Mouse (Mus musculus) stomach, postnatal 0 days (tissue): ENCODE measurements around the gene Osbpl6. TPM values are rescaled to one million over a fixed set of nuclear protein-coding genes. Genes with fewer than 3 reads are reported as not detected.

ENCODE experiments used
- ATAC-seq: fragments of 200-750 bp; cut with Nextera tagmentation; 2 replicates; pipeline ENCODE4 v1.8.0; 2017; ENCODE audit not compliant: low FRiP score, low TSS enrichment
- DNase-seq: peaks from one replicate; pipeline ENCODE4 v3.0.0-alpha.2; 2016; ENCODE audit warnings: low spot score
- H3K27ac ChIP-seq: fragments of 300-500 bp; sonication (generic); replicated peaks from 2 replicates; pipeline ENCODE4 v1.5.1; 2014; ENCODE audit warnings: mild to moderate bottlenecking, control low read depth
- H3K27me3 ChIP-seq: fragments of 300-500 bp; sonication (generic); 2 replicates; pipeline ENCODE4 v1.6.1; 2014; ENCODE audit warnings: low read length; ENCODE audit not compliant: control insufficient read depth, insufficient read depth
- H3K36me3 ChIP-seq: fragments of 300-500 bp; sonication (generic); 2 replicates; pipeline ENCODE4 v1.6.1; 2014; ENCODE audit warnings: low read length, mixed read lengths; ENCODE audit not compliant: control insufficient read depth, insufficient read depth
- H3K4me1 ChIP-seq: fragments of 300-500 bp; sonication (generic); replicated peaks from 2 replicates; pipeline ENCODE4 v1.6.1; 2014; ENCODE audit warnings: antibody characterized with exemption; ENCODE audit not compliant: control insufficient read depth, insufficient read depth
- H3K4me2 ChIP-seq: fragments of 300-500 bp; sonication (generic); replicated peaks from 2 replicates; pipeline ENCODE4 v1.6.1; 2014; ENCODE audit warnings: low read depth, mild to moderate bottlenecking, control low read depth, moderate library complexity
- H3K4me3 ChIP-seq: fragments of 300-500 bp; sonication (generic); 2 replicates; pipeline ENCODE4 v1.5.1; 2014; ENCODE audit warnings: low read depth, low read length, control low read depth
- H3K9ac ChIP-seq: fragments of 300-500 bp; sonication (generic); 2 replicates; pipeline ENCODE4 v1.6.1; 2014; ENCODE audit warnings: mild to moderate bottlenecking, low read length, control low read depth, mixed read lengths
- H3K9me3 ChIP-seq: fragments of 300-500 bp; sonication (generic); 2 replicates; pipeline ENCODE4 v1.6.1; 2016; ENCODE audit warnings: low read length; ENCODE audit not compliant: control insufficient read depth
- CTCF ChIP-seq: IDR thresholded peaks from 2 replicates; pipeline ENCODE4 v1.5.1; 2016; ENCODE audit warnings: antibody characterized with exemption, low read depth, mild to moderate bottlenecking, moderate library complexity
- EP300 ChIP-seq: optimal IDR thresholded peaks from 2 replicates; pipeline ENCODE3; 2016; ENCODE audit warnings: antibody characterized with exemption
- WGBS: fragments of 180-500 bp; shearing (Covaris S2); extraction: QIAGEN DNeasy Blood & Tissue Kit; methylation state at CpG from one replicate; pipeline ENCODE4 v1.1.7; 2014; 5-methylcytosine and 5-hydroxymethylcytosine counted together
- polyA plus RNA-seq: library from polyadenylated mRNA; unstranded; fragments of >200 nt; fragmentation: Nextera tagmentation; extraction: Ambion mirVana; gene quantifications from 2 replicates; pipeline ENCODE4 v1.2.1, GENCODE M21; 2015

Gene Osbpl6
- polyA plus RNA-seq, 1 experiment from 2014 or later, result 4.7 TPM

GRCm38 (mm10) chr2:76511281-76511721, 105.0 kb downstream of the Osbpl6 start:
- TF ChIP-seq CTCF (no peak), EP300 (no peak)
- ATAC-seq (no peak), DNase-seq (no peak)
- Histone ChIP-seq H3K27me3 (no peaks in the 10 kb centered on the region), H3K4me1 (no peaks in the 10 kb centered on the region), H3K4me3 (no peak overlapping the region), H3K36me3 (no peaks in the 10 kb centered on the region), H3K9me3 (no peaks in the 10 kb centered on the region), H3K27ac (no peak overlapping the region), H3K9ac (no peak overlapping the region), H3K4me2 (no peak overlapping the region)
- WGBS, result 86% methylated on average over 8 of the region's 8 CpGs

GRCm38 (mm10) chr2:76512133-76512532, 105.8 kb downstream of the Osbpl6 start:
- no peaks in the 10 kb centered on the region for H3K27me3 ChIP-seq
- no peak overlapping the region for H3K4me3 ChIP-seq
- no peak for TF ChIP-seq EP300
- peak; percentile 78 for ATAC-seq
- 93% methylated on average over 6 of the region's 6 CpGs for WGBS
- no peaks in the 10 kb centered on the region for H3K9me3 ChIP-seq
- H3K4me1 ChIP-seq, result no peaks in the 10 kb centered on the region
- no peak overlapping the region for H3K4me2 ChIP-seq
- H3K9ac ChIP-seq, result no peak overlapping the region
- no peak for DNase-seq
- no peaks in the 10 kb centered on the region for H3K36me3 ChIP-seq
- no peak overlapping the region for H3K27ac ChIP-seq

- no peak overlapping the region for H3K4me2 ChIP-seq
- DNase-seq (no peak), ATAC-seq (no peak)
- 67% methylated on average over 6 of the region's 6 CpGs for WGBS
- H3K4me3 ChIP-seq, result no peak overlapping the region
- no peaks in the 10 kb centered on the region for H3K9me3 ChIP-seq
- TF ChIP-seq CTCF (no peak), EP300 (no peak)
- no peaks in the 10 kb centered on the region for H3K4me1 ChIP-seq
- H3K9ac ChIP-seq, result no peak overlapping the region
- no peaks in the 10 kb centered on the region for H3K27me3 ChIP-seq
- no peaks in the 10 kb centered on the region for H3K36me3 ChIP-seq
- H3K27ac ChIP-seq, result no peak overlapping the region
Observed at GRCm38 (mm10) chr2:76512888-76513287, 106.6 kb downstream of the Osbpl6 start.

- TF ChIP-seq EP300, result no peak
- no peak for TF ChIP-seq CTCF
- no peak for ATAC-seq
- Histone ChIP-seq H3K9me3 (no peaks in the 10 kb centered on the region), H3K36me3 (no peaks in the 10 kb centered on the region), H3K4me1 (no peaks in the 10 kb centered on the region), H3K27ac (no peak overlapping the region), H3K4me2 (no peak overlapping the region), H3K9ac (no peak overlapping the region), H3K27me3 (no peaks in the 10 kb centered on the region), H3K4me3 (no peak overlapping the region)
- WGBS, result 71% methylated on average over 3 of the region's 3 CpGs
- DNase-seq, result no peak
Observed at GRCm38 (mm10) chr2:76513296-76513695, 107.0 kb downstream of the Osbpl6 start.

GRCm38 (mm10) chr2:76517471-76517870, 111.2 kb downstream of the Osbpl6 start:
- no peaks in the 10 kb centered on the region for H3K9me3 ChIP-seq
- H3K4me2 ChIP-seq, result no peak overlapping the region
- 82% methylated on average over 14 of the region's 14 CpGs for WGBS
- H3K4me3 ChIP-seq, result no peak overlapping the region
- no peak overlapping the region for H3K9ac ChIP-seq
- no peaks in the 10 kb centered on the region for H3K4me1 ChIP-seq
- no peak for TF ChIP-seq EP300
- no peak for TF ChIP-seq CTCF
- H3K27me3 ChIP-seq, result no peaks in the 10 kb centered on the region
- H3K36me3 ChIP-seq, result no peaks in the 10 kb centered on the region
- H3K27ac ChIP-seq, result no peak overlapping the region
- DNase-seq, result no peak
- ATAC-seq, result no peak

- Histone ChIP-seq H3K4me1 (no peaks in the 10 kb centered on the region), H3K9ac (no peak overlapping the region), H3K27me3 (no peaks in the 10 kb centered on the region), H3K4me3 (no peak overlapping the region), H3K9me3 (no peaks in the 10 kb centered on the region), H3K27ac (no peak overlapping the region), H3K4me2 (no peak overlapping the region), H3K36me3 (no peaks in the 10 kb centered on the region)
- TF ChIP-seq CTCF, result no peak
- no peak for TF ChIP-seq EP300
- 85% methylated on average over 5 of the region's 5 CpGs for WGBS
- ATAC-seq (peak; percentile 64), DNase-seq (no peak)
Observed at GRCm38 (mm10) chr2:76518407-76519063, 112.2 kb downstream of the Osbpl6 start.
